Mouse (Mus musculus) midbrain, embryonic 11.5 days (tissue): ENCODE data around the gene Gm11032. TPM values are rescaled to one million over a fixed set of nuclear protein-coding genes. Genes with fewer than 3 reads are reported as not detected.

ENCODE experiments used
- ATAC-seq: fragments of 200-750 bp; cut with Nextera tagmentation; 2 replicates; pipeline ENCODE4 v1.8.0; 2017; ENCODE audit warnings: moderate TSS enrichment, moderate library complexity; ENCODE audit not compliant: low FRiP score
- DNase-seq: peaks from one replicate; pipeline ENCODE4 v3.0.0; 2015; ENCODE audit warnings: low spot score; ENCODE audit errors: missing footprints
- H3K27ac ChIP-seq: fragments of 300-500 bp; sonication (generic); 2 replicates; pipeline ENCODE4 v1.5.1; 2014; ENCODE audit warnings: low read depth, low read length
- H3K27me3 ChIP-seq: fragments of 300-500 bp; sonication (generic); 2 replicates; pipeline ENCODE4 v1.6.1; 2014; ENCODE audit warnings: mild to moderate bottlenecking, low read length, moderate library complexity, mixed read lengths; ENCODE audit not compliant: control insufficient read depth, insufficient read depth
- H3K36me3 ChIP-seq: fragments of 300-500 bp; sonication (generic); 2 replicates; pipeline ENCODE4 v1.6.1; 2014; ENCODE audit warnings: mild to moderate bottlenecking, low read length, moderate library complexity, mixed read lengths; ENCODE audit not compliant: control insufficient read depth, insufficient read depth
- H3K4me1 ChIP-seq: fragments of 300-500 bp; sonication (generic); 2 replicates; pipeline ENCODE4 v1.6.1; 2014; ENCODE audit warnings: low read length; ENCODE audit not compliant: control insufficient read depth, insufficient read depth
- H3K4me2 ChIP-seq: fragments of 300-500 bp; sonication (generic); 2 replicates; pipeline ENCODE4 v1.6.1; 2014; ENCODE audit warnings: mild to moderate bottlenecking, moderate library complexity
- H3K4me3 ChIP-seq: fragments of 300-500 bp; sonication (generic); 2 replicates; pipeline ENCODE4 v1.5.1; 2014; ENCODE audit warnings: low read depth, low read length
- H3K9ac ChIP-seq: fragments of 300-500 bp; sonication (generic); 2 replicates; pipeline ENCODE4 v1.6.1; 2014; ENCODE audit warnings: low read length
- H3K9me3 ChIP-seq: fragments of 300-500 bp; sonication (generic); 2 replicates; pipeline ENCODE4 v1.6.1; 2016; ENCODE audit warnings: low read length; ENCODE audit not compliant: control insufficient read depth
- WGBS: fragments of 180-500 bp; shearing (Covaris S2); extraction: QIAGEN DNeasy Blood & Tissue Kit; methylation state at CpG from one replicate; pipeline ENCODE4 v1.1.7; 2014; 5-methylcytosine and 5-hydroxymethylcytosine counted together
- polyA plus RNA-seq: library from polyadenylated mRNA; unstranded; fragments of >200 nt; fragmentation: Nextera tagmentation; extraction: Ambion mirVana; gene quantifications from 2 replicates; pipeline ENCODE4 v1.2.1, GENCODE M21; 2014

The Gm11032 gene
- polyA plus RNA-seq, 1 experiment from 2014 or later, result not detected

DNA sequence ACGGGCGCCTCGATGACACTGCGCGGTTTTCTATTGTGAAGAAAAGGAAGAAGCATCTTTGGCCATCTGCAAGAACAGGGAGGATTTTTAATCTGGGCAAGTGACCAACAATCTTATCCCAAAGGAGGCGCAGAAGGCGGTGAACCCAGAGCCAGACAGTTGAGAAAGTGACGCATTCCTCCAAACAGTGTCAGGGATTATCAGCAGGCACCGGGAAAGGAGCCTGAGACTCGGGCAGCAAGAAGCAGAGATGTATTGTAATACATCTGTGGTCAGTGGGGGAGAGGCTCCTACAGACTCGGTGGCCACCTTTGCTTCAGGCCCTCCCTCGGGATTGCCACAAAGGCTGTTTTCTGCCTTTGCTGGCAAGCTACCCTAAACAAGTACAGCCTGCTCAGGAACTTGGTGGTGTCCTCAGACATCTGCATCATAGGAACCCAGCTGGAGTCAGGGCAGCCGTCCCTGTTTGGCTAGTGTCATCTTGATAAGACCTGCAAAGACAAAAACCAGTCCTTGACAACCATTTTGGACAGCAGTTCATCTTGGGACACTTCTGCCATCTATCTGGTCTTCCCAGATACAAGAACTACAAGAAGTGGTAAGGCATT, 738 bp downstream of the Gm11032 start:
- H3K9me3 ChIP-seq, result no peaks in the 10 kb centered on the region
- H3K27me3 ChIP-seq, result no peaks in the 10 kb centered on the region
- H3K27ac ChIP-seq, result no peak overlapping the region
- no peaks in the 10 kb centered on the region for H3K36me3 ChIP-seq
- ATAC-seq (no peak), DNase-seq (no peak)
- WGBS, result 60% methylated on average over 13 of the region's 13 CpGs
- H3K4me3 ChIP-seq, result no peak overlapping the region
- no peak overlapping the region for H3K9ac ChIP-seq
- no peaks in the 10 kb centered on the region for H3K4me1 ChIP-seq
- no peak overlapping the region for H3K4me2 ChIP-seq

DNA sequence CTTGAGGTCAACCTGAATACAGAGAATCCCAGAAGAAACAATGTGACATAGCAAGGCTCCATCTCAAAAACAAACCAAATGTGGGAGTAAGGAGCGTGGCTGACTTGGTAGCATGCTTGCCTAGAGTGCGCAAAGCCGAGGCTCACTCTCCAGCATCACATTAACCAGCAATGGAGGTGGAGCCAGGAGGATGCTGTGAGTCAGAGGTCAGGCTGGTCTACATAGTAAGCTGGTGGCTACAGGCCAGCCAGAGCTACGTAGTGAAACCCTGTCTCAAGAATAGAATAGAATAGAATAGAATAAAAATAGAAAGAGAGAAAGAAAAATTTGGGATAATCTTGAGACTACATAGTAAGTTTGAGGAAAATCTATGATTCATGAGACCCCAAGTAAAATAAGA, 2.0 kb downstream of the Gm11032 start:
- no peaks in the 10 kb centered on the region for H3K27me3 ChIP-seq
- DNase-seq (no peak), ATAC-seq (no peak)
- H3K4me3 ChIP-seq, result no peak overlapping the region
- H3K36me3 ChIP-seq, result no peaks in the 10 kb centered on the region
- no peak overlapping the region for H3K4me2 ChIP-seq
- no peaks in the 10 kb centered on the region; the same call in 1 of the 2 replicates for H3K4me1 ChIP-seq
- no peaks in the 10 kb centered on the region for H3K9me3 ChIP-seq
- H3K27ac ChIP-seq, result no peak overlapping the region
- 80% methylated on average over 4 of the region's 4 CpGs for WGBS
- no peak overlapping the region for H3K9ac ChIP-seq

- 80% methylated on average over 7 of the region's 7 CpGs for WGBS
- no peaks in the 10 kb centered on the region for H3K9me3 ChIP-seq
- H3K27me3 ChIP-seq, result no peaks in the 10 kb centered on the region
- H3K36me3 ChIP-seq, result no peaks in the 10 kb centered on the region
- no peak overlapping the region for H3K4me2 ChIP-seq
- no peak for ATAC-seq
- H3K4me1 ChIP-seq, result no peaks in the 10 kb centered on the region; the same call in 1 of the 2 replicates
- H3K4me3 ChIP-seq, result no peak overlapping the region
- no peak for DNase-seq
- no peak overlapping the region for H3K27ac ChIP-seq
- no peak overlapping the region for H3K9ac ChIP-seq
Measured at GRCm38 (mm10) chr11:4622442-4622986, 2.6 kb downstream of the Gm11032 start.

DNA sequence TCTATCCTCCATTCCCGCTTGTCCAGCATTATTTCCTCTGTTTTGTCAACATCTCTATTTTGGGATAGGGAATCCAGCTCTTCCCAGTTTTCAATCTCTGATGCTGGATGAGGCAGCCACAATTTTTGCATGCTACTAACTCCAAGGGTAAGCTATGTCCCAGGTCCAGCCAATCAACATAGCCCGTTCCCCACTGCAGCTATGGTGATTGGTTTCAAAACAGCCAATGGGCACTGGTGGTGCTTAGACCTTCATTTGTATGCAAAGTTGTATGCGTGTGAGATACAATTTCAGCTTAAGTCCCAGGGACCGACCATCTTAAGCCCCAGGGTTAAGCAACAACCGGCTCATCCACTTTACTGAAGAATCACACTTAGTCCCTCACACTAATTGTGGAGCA, 3.1 kb downstream of the Gm11032 start:
- no peak overlapping the region for H3K4me3 ChIP-seq
- H3K27me3 ChIP-seq, result no peaks in the 10 kb centered on the region
- ATAC-seq (0 out of 2 replicates have a peak, but pooled peaks have one; percentile 55), DNase-seq (no peak)
- H3K27ac ChIP-seq, result no peak overlapping the region
- no peaks in the 10 kb centered on the region; the same call in 1 of the 2 replicates for H3K4me1 ChIP-seq
- no peaks in the 10 kb centered on the region for H3K9me3 ChIP-seq
- no peak overlapping the region for H3K4me2 ChIP-seq
- 57% methylated on average over 5 of the region's 5 CpGs for WGBS
- no peaks in the 10 kb centered on the region for H3K36me3 ChIP-seq
- no peak overlapping the region for H3K9ac ChIP-seq

DNA sequence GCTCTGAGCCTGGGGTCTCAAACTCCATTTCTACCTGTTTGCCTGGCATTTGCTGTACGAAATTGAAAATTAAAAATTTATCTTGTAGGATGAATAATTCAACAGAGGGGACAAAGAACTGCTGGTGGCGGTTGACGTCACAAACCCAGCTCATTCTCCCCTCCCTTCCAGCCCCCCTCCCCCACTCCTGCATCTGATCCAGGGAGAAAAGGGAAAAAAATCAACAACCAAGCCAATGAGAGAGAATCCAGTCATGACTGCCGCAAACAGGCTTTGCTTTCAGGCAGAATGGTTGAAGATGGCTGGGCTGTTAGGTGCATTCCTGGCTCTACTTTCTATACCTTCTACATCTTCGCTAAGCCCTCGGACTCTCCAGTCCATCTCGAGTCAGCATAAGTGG, 6.1 kb downstream of the Gm11032 start:
- Histone ChIP-seq H3K4me3 (no peak overlapping the region), H3K27ac (no peak overlapping the region), H3K9me3 (no peaks in the 10 kb centered on the region), H3K36me3 (no peaks in the 10 kb centered on the region), H3K4me2 (no peak overlapping the region), H3K27me3 (no peaks in the 10 kb centered on the region), H3K4me1 (peaks cover 4% of the 10 kb centered on the region; the same call in 1 of the 2 replicates), H3K9ac (no peak overlapping the region)
- ATAC-seq, result no peak
- 75% methylated on average over 7 of the region's 7 CpGs for WGBS
- no peak for DNase-seq

DNA sequence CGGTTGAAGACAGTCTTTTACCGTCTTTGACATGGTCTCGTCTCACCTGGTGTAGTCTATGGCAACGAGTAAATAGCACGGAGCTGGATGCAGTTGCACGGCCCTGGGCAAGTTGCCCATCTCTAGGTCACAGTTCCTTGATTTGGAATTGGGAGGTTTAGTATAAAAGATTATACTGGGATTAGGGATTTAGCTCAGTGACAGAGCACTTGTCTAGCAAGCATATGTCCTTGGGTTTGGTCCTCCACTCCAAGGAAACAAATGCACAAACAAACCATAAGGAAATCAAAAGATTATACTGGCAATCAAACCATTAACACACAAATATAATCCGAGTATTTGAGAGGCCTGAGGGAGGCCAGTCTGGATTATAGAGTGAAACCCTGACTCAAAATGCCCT, 7.8 kb downstream of the Gm11032 start:
- H3K9me3 ChIP-seq, result no peaks in the 10 kb centered on the region
- H3K4me1 ChIP-seq, result peaks cover 4% of the 10 kb centered on the region; the same call in 1 of the 2 replicates
- ATAC-seq (no peak), DNase-seq (no peak)
- no peak overlapping the region for H3K9ac ChIP-seq
- 87% methylated on average over 7 of the region's 7 CpGs for WGBS
- H3K27ac ChIP-seq, result no peak overlapping the region
- no peaks in the 10 kb centered on the region for H3K27me3 ChIP-seq
- H3K4me2 ChIP-seq, result no peak overlapping the region
- no peak overlapping the region for H3K4me3 ChIP-seq
- H3K36me3 ChIP-seq, result no peaks in the 10 kb centered on the region

DNA sequence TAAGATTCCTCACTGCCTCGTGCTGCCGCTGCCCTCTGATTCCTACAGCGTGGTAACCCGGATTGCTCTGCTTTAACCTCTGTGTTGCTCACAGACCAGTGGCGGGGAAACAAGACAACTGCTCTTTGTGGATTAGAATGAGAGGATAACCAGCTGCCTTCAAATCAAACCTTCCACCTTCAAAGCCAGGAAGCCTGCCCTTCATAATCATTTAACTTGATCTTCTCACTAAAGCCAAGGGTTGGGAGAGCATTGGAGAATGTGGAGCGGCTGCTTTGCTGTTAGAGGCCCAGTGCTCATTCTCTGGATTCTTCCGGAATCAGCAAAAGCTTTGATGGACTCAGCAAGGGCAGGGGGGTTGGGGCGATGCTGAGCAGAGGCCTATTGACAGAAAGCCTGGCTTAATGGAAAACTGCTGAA, 10.0 kb downstream of the Gm11032 start:
- Histone ChIP-seq H3K9ac (no peak overlapping the region), H3K4me3 (no peak overlapping the region), H3K4me2 (no peak overlapping the region), H3K36me3 (no peaks in the 10 kb centered on the region), H3K4me1 (peaks cover 4% of the 10 kb centered on the region; the same call in 1 of the 2 replicates), H3K27ac (no peak overlapping the region), H3K27me3 (no peaks in the 10 kb centered on the region), H3K9me3 (no peaks in the 10 kb centered on the region)
- 32% methylated on average over 8 of the region's 8 CpGs for WGBS
- DNase-seq (no peak), ATAC-seq (no peak)

GRCm38 (mm10) chr11:4633420-4633819, 13.6 kb downstream of the Gm11032 start:
- Histone ChIP-seq H3K4me2 (no peak overlapping the region), H3K9ac (no peak overlapping the region), H3K36me3 (no peaks in the 10 kb centered on the region), H3K4me3 (no peak overlapping the region), H3K27me3 (no peaks in the 10 kb centered on the region), H3K4me1 (peaks cover 9% of the 10 kb centered on the region), H3K27ac (no peak overlapping the region), H3K9me3 (no peaks in the 10 kb centered on the region)
- WGBS, result 65% methylated on average over 2 of the region's 2 CpGs
- no peak for ATAC-seq
- DNase-seq, result no peak

DNA sequence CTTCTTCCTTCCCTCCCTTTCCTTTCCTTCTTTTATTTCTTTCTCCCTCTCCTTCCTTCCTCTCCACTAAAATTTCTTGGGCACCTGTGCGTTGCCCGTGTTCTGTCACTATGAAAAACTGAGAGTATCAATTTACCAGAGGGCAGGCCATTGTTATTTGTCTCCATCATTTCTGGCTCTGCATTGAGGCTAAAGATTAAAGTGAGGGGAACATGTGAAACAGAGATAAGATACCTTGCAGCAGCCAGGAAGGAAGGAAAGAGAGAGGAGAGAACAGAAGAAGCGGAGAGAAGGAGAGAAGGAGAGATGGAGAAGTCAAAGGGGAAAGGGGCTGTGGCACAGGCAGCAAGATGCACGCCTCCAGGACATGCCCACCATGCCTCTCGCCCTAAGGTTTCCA, 14.5 kb downstream of the Gm11032 start:
- 83% methylated on average over 5 of the region's 5 CpGs for WGBS
- Histone ChIP-seq H3K9me3 (no peaks in the 10 kb centered on the region), H3K9ac (no peak overlapping the region), H3K27ac (no peak overlapping the region), H3K4me2 (no peak overlapping the region), H3K4me1 (peaks cover 10% of the 10 kb centered on the region), H3K36me3 (no peaks in the 10 kb centered on the region), H3K4me3 (no peak overlapping the region), H3K27me3 (no peaks in the 10 kb centered on the region)
- ATAC-seq (no peak), DNase-seq (no peak)
